Mouse (Mus musculus) liver, adult 2 months (tissue): Measurements from ENCODE around the gene Hydin. TPM values are rescaled to one million over a fixed set of nuclear protein-coding genes. Genes with fewer than 3 reads are reported as not detected.

Experiments
- DNase-seq: peaks from one replicate; pipeline ENCODE4 v3.0.0-alpha.2; 2011; ENCODE audit warnings: low read depth, low spot score; ENCODE audit errors: extremely low read depth
- H3K27ac ChIP-seq: fragments of 200-500 bp; replicated peaks from 2 replicates; pipeline ENCODE4 v1.5.1; 2012; ENCODE audit warnings: low read depth, mild to moderate bottlenecking, control low read depth, inconsistent platforms, low read length; ENCODE audit not compliant: insufficient read depth
- H3K27me3 ChIP-seq: fragments of 200-500 bp; 2 replicates; pipeline ENCODE4 v1.6.1; 2012; ENCODE audit warnings: mild to moderate bottlenecking, moderate library complexity, low read length, inconsistent platforms; ENCODE audit not compliant: control insufficient read depth, insufficient read depth
- H3K36me3 ChIP-seq: fragments of 200-500 bp; 2 replicates; pipeline ENCODE4 v1.6.1; 2012; ENCODE audit warnings: low read length, inconsistent platforms; ENCODE audit not compliant: control insufficient read depth, insufficient read depth
- H3K4me1 ChIP-seq: fragments of 200-500 bp; 2 replicates; pipeline ENCODE4 v1.6.1; 2011; ENCODE audit warnings: low read length; ENCODE audit not compliant: control insufficient read depth, insufficient read depth
- H3K4me3 ChIP-seq: fragments of 200-500 bp; 2 replicates; pipeline ENCODE4 v1.5.1; 2011; ENCODE audit warnings: low read depth, mild to moderate bottlenecking, control low read depth, low read length, moderate library complexity; ENCODE audit not compliant: insufficient read depth
- H3K79me2 ChIP-seq: fragments of 200-500 bp; 2 replicates; pipeline ENCODE4 v1.6.1; 2012; ENCODE audit warnings: inconsistent platforms, mild to moderate bottlenecking, low read length, moderate library complexity; ENCODE audit not compliant: control insufficient read depth, insufficient read depth
- H3K9ac ChIP-seq: fragments of 200-500 bp; 2 replicates; pipeline ENCODE4 v1.6.1; 2012; ENCODE audit warnings: low read depth, mild to moderate bottlenecking, control low read depth, inconsistent platforms, low read length
- CTCF ChIP-seq: fragments of 200-500 bp; IDR thresholded peaks from 2 replicates; pipeline ENCODE4 v1.5.1; 2011; ENCODE audit warnings: low read depth, low read length, control low read depth
- POLR2A ChIP-seq: fragments of 200-500 bp; IDR thresholded peaks from 2 replicates; pipeline ENCODE4 v1.6.1; 2011; ENCODE audit warnings: low read length, control low read depth; ENCODE audit not compliant: insufficient read depth; ENCODE audit errors: extremely low read depth
- WGBS: fragments of 180-500 bp; shearing (Covaris S2); methylation state at CpG from one replicate; pipeline ENCODE4 v1.1.7; 2018; 5-methylcytosine and 5-hydroxymethylcytosine counted together
- polyA plus RNA-seq: library from polyadenylated mRNA; depleted of rRNA; stranded (reverse); fragments of >200 nt; gene quantifications from 2 replicates; pipeline ENCODE4 v1.2.3, GENCODE M21; 2012
- total RNA-seq: library from RNA; depleted of rRNA; stranded (reverse); fragments of >200 nt; gene quantifications from 2 replicates; pipeline ENCODE4 v1.2.3, GENCODE M21; 2014

Gene Hydin
- total and polyA plus RNA-seq, 2 experiments = under 0.01 TPM; not detected in 1

GRCm38 (mm10) chr8:110242278-110243177, 24.2 kb upstream of the Hydin start:
- no peaks in the 10 kb centered on the region for H3K4me1 ChIP-seq
- H3K9ac ChIP-seq = no peak overlapping the region
- no peak overlapping the region for H3K4me3 ChIP-seq
- TF ChIP-seq POLR2A (no peak), CTCF (no peak)
- H3K27ac ChIP-seq = no peak overlapping the region
- no peak for DNase-seq
- 65% methylated on average over 7 of the region's 7 CpGs for WGBS
- H3K36me3 ChIP-seq = no peaks in the 10 kb centered on the region
- no peaks in the 10 kb centered on the region for H3K27me3 ChIP-seq
- H3K79me2 ChIP-seq = no peaks in the 10 kb centered on the region

- TF ChIP-seq CTCF (no peak), POLR2A (no peak)
- Histone ChIP-seq H3K4me3 (no peak overlapping the region), H3K27ac (no peak overlapping the region), H3K27me3 (no peaks in the 10 kb centered on the region), H3K9ac (no peak overlapping the region), H3K36me3 (no peaks in the 10 kb centered on the region), H3K4me1 (no peaks in the 10 kb centered on the region), H3K79me2 (no peaks in the 10 kb centered on the region)
- no peak for DNase-seq
- WGBS = 56% methylated on average over 2 of the region's 2 CpGs
Measured at GRCm38 (mm10) chr8:110244566-110244965, 22.2 kb upstream of the Hydin start.

GRCm38 (mm10) chr8:110247238-110247637, 19.5 kb upstream of the Hydin start:
- 80% methylated on average over 6 of the region's 6 CpGs for WGBS
- no peak for TF ChIP-seq CTCF
- TF ChIP-seq POLR2A = no peak
- no peak overlapping the region for H3K27ac ChIP-seq

GRCm38 (mm10) chr8:110253986-110254385, 12.8 kb upstream of the Hydin start:
- 69% methylated on average over 4 of the region's 4 CpGs for WGBS
- H3K27ac ChIP-seq = no peak overlapping the region
- no peaks in the 10 kb centered on the region for H3K79me2 ChIP-seq
- no peak for DNase-seq
- no peak overlapping the region for H3K9ac ChIP-seq
- H3K4me1 ChIP-seq = no peaks in the 10 kb centered on the region
- H3K4me3 ChIP-seq = no peak overlapping the region
- H3K36me3 ChIP-seq = no peaks in the 10 kb centered on the region
- no peak for TF ChIP-seq CTCF
- no peak for TF ChIP-seq POLR2A
- H3K27me3 ChIP-seq = no peaks in the 10 kb centered on the region

More at GRCm38 (mm10) chr8:110247238-110247637, 19.5 kb upstream of the Hydin start:
- DNase-seq = no peak
- Histone ChIP-seq H3K4me3 (no peak overlapping the region), H3K36me3 (no peaks in the 10 kb centered on the region), H3K27me3 (no peaks in the 10 kb centered on the region), H3K9ac (no peak overlapping the region), H3K79me2 (no peaks in the 10 kb centered on the region), H3K4me1 (no peaks in the 10 kb centered on the region)

GRCm38 (mm10) chr8:110265796-110266305, 926 bp upstream of the Hydin start:
- no peak for DNase-seq
- no peaks in the 10 kb centered on the region for H3K36me3 ChIP-seq
- H3K9ac ChIP-seq = no peak overlapping the region
- H3K27me3 ChIP-seq = no peaks in the 10 kb centered on the region
- 65% methylated on average over 11 of the region's 11 CpGs for WGBS
- H3K4me3 ChIP-seq = no peak overlapping the region
- TF ChIP-seq POLR2A (no peak), CTCF (no peak)
- no peaks in the 10 kb centered on the region for H3K79me2 ChIP-seq
- H3K27ac ChIP-seq = no peak overlapping the region
- no peaks in the 10 kb centered on the region for H3K4me1 ChIP-seq

- Histone ChIP-seq H3K27ac (no peak overlapping the region), H3K4me1 (no peaks in the 10 kb centered on the region), H3K9ac (no peak overlapping the region), H3K27me3 (no peaks in the 10 kb centered on the region), H3K36me3 (no peaks in the 10 kb centered on the region), H3K4me3 (no peak overlapping the region), H3K79me2 (no peaks in the 10 kb centered on the region)
- TF ChIP-seq POLR2A (no peak), CTCF (no peak)
- no peak for DNase-seq
- 16% methylated on average over 12 of the region's 12 CpGs for WGBS
Measured at GRCm38 (mm10) chr8:110267268-110267667, 491 bp downstream of the Hydin start.
